Mouse (Mus musculus) thymus, postnatal 4 days (tissue): ENCODE measurements around the gene Hint1.
"Not testable (repeated sequence)": the region's sequence is repeated elsewhere in the genome, so short reads cannot be mapped to it uniquely, and the experiment has no call there.

Experiments used
- DNase-seq: peaks from one replicate; pipeline ENCODE4 v3.0.0; 2021

Hint1 gene

GRCm38 (mm10) chr11:54862621-54863520 lies 3.3 kb upstream of the Hint1 start:
- peak; percentile 70 for DNase-seq

GRCm38 (mm10) chr11:54865330-54866085 lies 675 bp upstream of the Hint1 start:
- no peak for DNase-seq

GRCm38 (mm10) chr11:54867049-54867385 lies 834 bp downstream of the Hint1 start:
- DNase-seq, result no peak

- no peak for DNase-seq
Observed at GRCm38 (mm10) chr11:54867903-54868434, 1.8 kb downstream of the Hint1 start.

- DNase-seq, result no peak
Observed at GRCm38 (mm10) chr11:54868445-54868844, 2.3 kb downstream of the Hint1 start.

GRCm38 (mm10) chr11:54869318-54869717 lies 3.1 kb downstream of the Hint1 start:
- DNase-seq, result no peak

GRCm38 (mm10) chr11:54871831-54872537 lies 5.8 kb downstream of the Hint1 start:
- no peak for DNase-seq

GRCm38 (mm10) chr11:54876031-54876430 lies 9.8 kb downstream of the Hint1 start:
- DNase-seq, result no peak

- DNase-seq, result no peak
Observed at GRCm38 (mm10) chr11:54878893-54879292, 12.7 kb downstream of the Hint1 start.

- DNase-seq, result peak; percentile 40
Observed at GRCm38 (mm10) chr11:54879434-54879833, 13.3 kb downstream of the Hint1 start.

GRCm38 (mm10) chr11:54879922-54880321 lies 13.7 kb downstream of the Hint1 start:
- DNase-seq, result no peak

GRCm38 (mm10) chr11:54881051-54881474 lies 14.9 kb downstream of the Hint1 start:
- no peak for DNase-seq

- DNase-seq, result no peak
Observed at GRCm38 (mm10) chr11:54882671-54883070, 16.5 kb downstream of the Hint1 start.

- DNase-seq, result no peak
Observed at GRCm38 (mm10) chr11:54884197-54884828, 18.1 kb downstream of the Hint1 start.

GRCm38 (mm10) chr11:54884937-54885336 lies 18.8 kb downstream of the Hint1 start:
- no peak for DNase-seq

GRCm38 (mm10) chr11:54885406-54885805 lies 19.2 kb downstream of the Hint1 start:
- DNase-seq, result no peak

- DNase-seq, result no peak
Observed at GRCm38 (mm10) chr11:54887927-54888326, 21.7 kb downstream of the Hint1 start.

- no peak for DNase-seq
Observed at GRCm38 (mm10) chr11:54891341-54891740, 25.2 kb downstream of the Hint1 start.

- DNase-seq, result no peak
Observed at GRCm38 (mm10) chr11:54892091-54892490, 25.9 kb downstream of the Hint1 start.

GRCm38 (mm10) chr11:54894589-54894988 lies 28.4 kb downstream of the Hint1 start:
- no peak for DNase-seq

GRCm38 (mm10) chr11:54896646-54897045 lies 30.5 kb downstream of the Hint1 start:
- not testable (repeated sequence) for DNase-seq

- DNase-seq, result no peak
Observed at GRCm38 (mm10) chr11:54897470-54897869, 31.3 kb downstream of the Hint1 start.

GRCm38 (mm10) chr11:54899657-54900056 lies 33.5 kb downstream of the Hint1 start:
- DNase-seq, result no peak
